Mouse (Mus musculus) lung, adult 2 months (tissue): ENCODE data around the gene Mrpl10.

Experiments used
- CTCF ChIP-seq: fragments of 200-500 bp; IDR thresholded peaks from 2 replicates; pipeline ENCODE4 v1.5.1; 2011; ENCODE audit warnings: mild to moderate bottlenecking, low read length, control low read depth; ENCODE audit not compliant: insufficient read depth
- POLR2A ChIP-seq: fragments of 200-500 bp; IDR thresholded peaks from 2 replicates; pipeline ENCODE4 v1.6.1; 2011; ENCODE audit warnings: low read depth, mild to moderate bottlenecking, control low read depth, low read length, borderline replicate concordance; ENCODE audit errors: extremely low read depth

DNA sequence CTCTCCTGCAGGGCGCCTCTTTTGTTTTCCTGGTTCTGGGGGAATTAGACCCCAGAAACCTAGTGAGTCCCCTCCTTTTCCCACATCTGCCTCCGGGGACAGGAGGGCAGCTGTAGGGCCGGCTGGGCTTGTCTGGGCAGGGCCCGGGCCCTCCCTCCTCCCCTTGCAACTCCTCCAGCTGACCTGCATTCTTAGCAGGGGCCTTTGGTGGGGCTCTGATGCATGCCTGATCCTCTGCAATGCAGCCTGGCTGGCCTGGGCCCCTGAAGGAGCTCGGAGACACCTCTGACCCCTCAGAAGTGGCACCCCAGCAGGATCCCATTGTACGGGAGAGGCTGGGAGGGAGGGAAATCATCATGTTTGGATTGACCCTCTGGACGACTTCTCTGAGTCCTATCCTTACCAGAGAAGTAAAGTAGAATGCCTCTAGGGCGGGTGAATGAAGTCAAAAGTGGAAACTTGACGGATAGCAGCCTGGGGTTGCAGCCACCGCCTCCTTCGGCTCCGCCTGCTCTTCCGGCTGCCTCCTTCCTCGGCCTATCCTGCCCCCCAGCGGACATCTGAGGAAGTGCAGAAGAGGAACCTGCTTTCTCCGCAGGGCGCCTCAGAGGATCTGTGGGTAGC lies 15.5 kb upstream of the Mrpl10 start:
- peak; percentile 80 for TF ChIP-seq CTCF
- no peak for TF ChIP-seq POLR2A
